Mouse (Mus musculus) neural tube, embryonic 12.5 days (tissue): Measurements from ENCODE around the gene Cyp2f2. TPM values are rescaled to one million over a fixed set of nuclear protein-coding genes. Genes with fewer than 3 reads are reported as not detected.

ENCODE experiments used
- ATAC-seq: fragments of 200-750 bp; cut with Nextera tagmentation; 2 replicates; pipeline ENCODE4 v1.8.0; 2017; ENCODE audit warnings: low read depth, mild to moderate bottlenecking, moderate TSS enrichment, moderate library complexity; ENCODE audit not compliant: low FRiP score
- H3K27ac ChIP-seq: fragments of 300-500 bp; sonication (generic); 2 replicates; pipeline ENCODE4 v1.5.1; 2016
- H3K27me3 ChIP-seq: fragments of 300-500 bp; sonication (generic); replicated peaks from 2 replicates; pipeline ENCODE4 v1.6.1; 2016; ENCODE audit warnings: mild to moderate bottlenecking
- H3K36me3 ChIP-seq: fragments of 300-500 bp; sonication (generic); 2 replicates; pipeline ENCODE4 v1.6.1; 2016; ENCODE audit warnings: mild to moderate bottlenecking
- H3K4me1 ChIP-seq: fragments of 300-500 bp; sonication (generic); 2 replicates; pipeline ENCODE4 v1.6.1; 2016
- H3K4me2 ChIP-seq: fragments of 300-500 bp; sonication (generic); replicated peaks from 2 replicates; pipeline ENCODE4 v1.6.1; 2016; ENCODE audit warnings: mild to moderate bottlenecking
- H3K4me3 ChIP-seq: fragments of 300-500 bp; sonication (generic); 2 replicates; pipeline ENCODE4 v1.5.1; 2016
- H3K9ac ChIP-seq: fragments of 300-500 bp; sonication (generic); 2 replicates; pipeline ENCODE4 v1.6.1; 2016; ENCODE audit warnings: mild to moderate bottlenecking
- H3K9me3 ChIP-seq: fragments of 300-500 bp; sonication (generic); 2 replicates; pipeline ENCODE4 v1.6.1; 2016; ENCODE audit warnings: mild to moderate bottlenecking
- WGBS: fragments of 180-500 bp; shearing (Covaris S2); methylation state at CpG from one replicate; pipeline ENCODE4 v1.1.7; 2016; 5-methylcytosine and 5-hydroxymethylcytosine counted together
- polyA plus RNA-seq: library from polyadenylated mRNA; unstranded; fragments of >200 nt; fragmentation: Nextera tagmentation; extraction: Ambion mirVana; gene quantifications from 2 replicates; pipeline ENCODE4 v1.2.1, GENCODE M21; 2016

The Cyp2f2 gene
- polyA plus RNA-seq, 1 experiment from 2014 or later = not detected

DNA sequence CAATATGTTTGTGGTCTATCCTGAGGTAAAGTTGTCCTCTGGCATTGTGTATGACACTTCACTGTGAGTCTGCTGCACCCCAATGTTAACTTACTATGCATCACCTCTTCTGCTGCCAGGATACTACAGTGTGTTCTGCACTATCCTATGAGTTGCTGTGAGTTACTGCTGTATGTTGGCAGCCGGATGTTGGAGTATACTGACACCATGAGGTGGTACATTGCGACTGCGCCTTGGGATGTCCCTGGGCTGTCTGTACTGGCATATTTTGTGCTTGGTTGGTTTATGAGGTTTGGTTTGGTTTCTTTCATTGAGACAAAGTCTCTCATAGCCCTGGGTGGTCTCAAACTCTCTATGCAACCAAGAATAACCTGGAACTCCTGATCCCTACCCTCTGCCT, 8.5 kb downstream of the Cyp2f2 start:
- ATAC-seq = no peak
- Histone ChIP-seq H3K4me3 (no peak overlapping the region), H3K9me3 (no peaks in the 10 kb centered on the region), H3K9ac (no peak overlapping the region), H3K27me3 (no peaks in the 10 kb centered on the region), H3K36me3 (no peaks in the 10 kb centered on the region), H3K27ac (no peak overlapping the region), H3K4me1 (no peaks in the 10 kb centered on the region), H3K4me2 (no peak overlapping the region)
- 63% methylated on average over 3 of the region's 3 CpGs for WGBS

- WGBS = 92% methylated on average over 13 of the region's 13 CpGs
- Histone ChIP-seq H3K4me3 (no peak overlapping the region), H3K9ac (no peak overlapping the region), H3K27me3 (no peaks in the 10 kb centered on the region), H3K4me1 (no peaks in the 10 kb centered on the region), H3K4me2 (no peak overlapping the region), H3K36me3 (no peaks in the 10 kb centered on the region), H3K27ac (no peak overlapping the region), H3K9me3 (no peaks in the 10 kb centered on the region)
- ATAC-seq = no peak
Observed at GRCm38 (mm10) chr7:27128946-27129345, 9.2 kb downstream of the Cyp2f2 start.

- no peak overlapping the region for H3K9ac ChIP-seq
- no peak overlapping the region for H3K4me3 ChIP-seq
- no peak for ATAC-seq
- no peak overlapping the region for H3K27ac ChIP-seq
- H3K27me3 ChIP-seq = no peaks in the 10 kb centered on the region
- no peaks in the 10 kb centered on the region for H3K4me1 ChIP-seq
- no peaks in the 10 kb centered on the region for H3K9me3 ChIP-seq
- no peak overlapping the region for H3K4me2 ChIP-seq
- no peaks in the 10 kb centered on the region for H3K36me3 ChIP-seq
- 90% methylated on average over 12 of the region's 12 CpGs for WGBS
Observed at GRCm38 (mm10) chr7:27129811-27130210, 10.1 kb downstream of the Cyp2f2 start.

- Histone ChIP-seq H3K9me3 (no peaks in the 10 kb centered on the region), H3K4me1 (no peaks in the 10 kb centered on the region), H3K36me3 (no peaks in the 10 kb centered on the region), H3K4me2 (no peak overlapping the region), H3K27me3 (no peaks in the 10 kb centered on the region), H3K9ac (no peak overlapping the region), H3K4me3 (no peak overlapping the region), H3K27ac (no peak overlapping the region)
- 87% methylated on average over 22 of the region's 22 CpGs for WGBS
- ATAC-seq = no peak
Observed at GRCm38 (mm10) chr7:27130521-27131370, 11.0 kb downstream of the Cyp2f2 start.

DNA sequence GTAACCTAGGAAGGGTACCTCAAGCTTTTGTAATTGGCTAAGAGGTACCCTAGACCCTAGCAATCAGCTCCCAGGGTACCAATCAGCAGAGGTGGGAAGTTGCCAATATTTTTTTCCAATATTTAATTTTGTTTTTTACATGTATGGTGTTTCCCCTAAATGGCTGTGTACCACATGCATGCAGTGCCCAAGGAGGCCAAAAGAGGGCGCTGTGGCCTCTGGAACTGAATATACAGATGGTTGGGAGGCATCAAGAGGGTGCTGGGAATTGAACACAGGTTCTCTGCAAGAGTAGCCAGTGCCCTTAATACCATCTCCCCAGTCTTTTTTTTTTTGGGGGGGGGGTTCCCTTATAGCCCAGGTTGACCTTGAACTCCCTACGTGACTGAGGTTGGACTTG, 11.7 kb downstream of the Cyp2f2 start:
- no peak for ATAC-seq
- no peaks in the 10 kb centered on the region for H3K36me3 ChIP-seq
- H3K9ac ChIP-seq = no peak overlapping the region
- no peak overlapping the region for H3K4me3 ChIP-seq
- no peak overlapping the region for H3K4me2 ChIP-seq
- no peaks in the 10 kb centered on the region for H3K27me3 ChIP-seq
- H3K27ac ChIP-seq = no peak overlapping the region
- 67% methylated on average over 2 of the region's 2 CpGs for WGBS
- no peaks in the 10 kb centered on the region for H3K4me1 ChIP-seq
- no peaks in the 10 kb centered on the region for H3K9me3 ChIP-seq

DNA sequence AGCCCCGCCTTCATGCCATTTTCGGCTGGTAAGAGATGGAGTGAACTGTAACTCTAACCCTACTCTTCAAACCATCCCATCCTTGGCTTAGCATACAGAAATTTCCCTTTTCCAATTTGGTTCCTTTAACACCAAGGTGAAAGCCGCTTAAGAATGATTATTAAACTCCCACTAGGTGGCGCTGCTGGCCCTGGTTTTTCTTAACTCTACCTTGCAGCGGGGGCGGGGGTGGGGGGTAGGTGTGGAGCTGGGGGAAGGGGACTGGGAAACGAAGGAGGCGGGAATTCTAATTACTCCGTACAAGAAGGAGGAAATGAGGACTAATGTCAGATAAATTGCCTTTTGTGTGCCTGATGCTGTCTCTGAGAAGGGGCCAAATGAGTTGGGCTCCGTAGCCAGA, 12.9 kb downstream of the Cyp2f2 start:
- no peaks in the 10 kb centered on the region for H3K9me3 ChIP-seq
- no peaks in the 10 kb centered on the region for H3K36me3 ChIP-seq
- H3K27me3 ChIP-seq = no peaks in the 10 kb centered on the region
- 15% methylated on average over 10 of the region's 10 CpGs for WGBS
- no peak overlapping the region for H3K4me2 ChIP-seq
- H3K4me1 ChIP-seq = no peaks in the 10 kb centered on the region
- H3K4me3 ChIP-seq = no peak overlapping the region
- no peak for ATAC-seq
- H3K9ac ChIP-seq = no peak overlapping the region
- no peak overlapping the region for H3K27ac ChIP-seq

DNA sequence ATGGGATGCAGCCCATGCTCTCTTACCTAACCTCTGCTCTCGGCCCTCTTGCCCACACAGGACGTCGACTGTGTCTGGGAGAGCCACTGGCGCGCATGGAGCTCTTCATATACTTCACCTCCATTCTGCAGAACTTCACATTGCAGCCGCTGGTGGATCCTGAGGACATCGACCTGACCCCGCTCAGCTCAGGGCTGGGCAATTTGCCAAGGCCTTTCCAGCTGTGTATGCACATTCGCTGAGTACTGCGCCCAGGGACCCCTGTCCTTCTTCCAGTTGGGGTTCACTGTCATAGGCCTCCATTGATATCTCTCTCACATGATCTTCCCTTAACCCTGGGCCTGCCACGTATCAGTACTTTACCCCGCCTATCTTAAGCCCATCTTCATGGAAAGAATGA, 13.4 kb downstream of the Cyp2f2 start:
- Histone ChIP-seq H3K4me1 (no peaks in the 10 kb centered on the region), H3K36me3 (no peaks in the 10 kb centered on the region), H3K9ac (no peak overlapping the region), H3K4me3 (no peak overlapping the region), H3K9me3 (no peaks in the 10 kb centered on the region), H3K27ac (no peak overlapping the region), H3K27me3 (no peaks in the 10 kb centered on the region), H3K4me2 (no peak overlapping the region)
- ATAC-seq = no peak
- WGBS = 73% methylated on average over 12 of the region's 12 CpGs

DNA sequence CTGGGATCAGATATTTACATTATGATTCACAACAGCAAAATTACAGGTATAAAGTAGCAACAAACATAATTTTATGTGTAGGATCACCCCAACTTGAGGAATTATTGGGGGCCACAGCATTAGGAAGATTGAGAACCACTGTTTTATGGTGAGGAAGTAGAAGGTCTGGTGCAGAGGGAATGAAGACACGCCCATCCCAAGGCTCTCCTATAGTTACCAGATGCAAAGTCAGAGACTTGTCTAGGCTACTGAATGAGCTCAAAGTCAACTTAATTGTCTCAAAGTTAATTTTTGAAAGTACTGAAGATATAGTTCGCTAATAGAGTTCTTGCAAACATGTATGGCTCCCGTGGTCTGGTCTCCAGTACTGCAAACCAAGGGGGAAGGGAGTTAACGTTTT, 14.0 kb downstream of the Cyp2f2 start:
- no peak for ATAC-seq
- H3K4me2 ChIP-seq = no peak overlapping the region
- H3K36me3 ChIP-seq = no peaks in the 10 kb centered on the region
- WGBS = 81% methylated on average over 4 of the region's 4 CpGs
- no peaks in the 10 kb centered on the region for H3K9me3 ChIP-seq
- no peak overlapping the region for H3K27ac ChIP-seq
- H3K4me3 ChIP-seq = no peak overlapping the region
- H3K4me1 ChIP-seq = no peaks in the 10 kb centered on the region
- no peak overlapping the region for H3K9ac ChIP-seq
- no peaks in the 10 kb centered on the region for H3K27me3 ChIP-seq

DNA sequence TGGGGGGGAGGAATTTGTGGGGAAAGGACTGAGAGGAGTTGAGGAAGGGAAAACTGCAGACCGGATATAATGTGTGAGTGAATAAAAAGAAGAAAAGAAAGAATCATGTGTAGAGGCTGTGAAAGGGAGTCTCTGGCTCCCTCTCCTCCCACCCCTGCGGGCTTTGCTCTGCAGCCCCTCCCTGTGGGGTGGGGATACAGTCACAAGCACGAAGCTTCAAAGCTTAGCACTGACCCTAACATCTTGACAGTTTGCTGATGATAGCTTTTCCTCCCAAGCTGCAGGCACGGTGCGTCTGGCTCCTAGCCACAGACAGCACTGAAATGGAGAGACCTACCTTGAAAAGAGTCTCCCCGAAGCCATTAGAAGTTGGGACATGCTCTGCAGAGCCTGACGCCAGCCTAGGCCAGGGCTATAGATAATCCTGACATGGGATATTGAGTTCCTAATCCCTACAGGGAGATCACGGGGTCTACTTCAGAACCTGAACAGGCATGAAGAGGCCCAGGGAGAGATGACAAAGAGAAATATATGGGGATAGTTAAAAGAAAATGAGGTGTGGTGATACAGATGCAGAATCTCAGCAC, 16.8 kb downstream of the Cyp2f2 start:
- Histone ChIP-seq H3K27ac (no peak overlapping the region), H3K4me2 (no peak overlapping the region), H3K4me1 (no peaks in the 10 kb centered on the region), H3K4me3 (no peak overlapping the region), H3K9ac (no peak overlapping the region), H3K27me3 (no peaks in the 10 kb centered on the region), H3K9me3 (peaks cover 7% of the 10 kb centered on the region), H3K36me3 (no peaks in the 10 kb centered on the region)
- WGBS = 67% methylated on average over 8 of the region's 8 CpGs
- no peak for ATAC-seq

DNA sequence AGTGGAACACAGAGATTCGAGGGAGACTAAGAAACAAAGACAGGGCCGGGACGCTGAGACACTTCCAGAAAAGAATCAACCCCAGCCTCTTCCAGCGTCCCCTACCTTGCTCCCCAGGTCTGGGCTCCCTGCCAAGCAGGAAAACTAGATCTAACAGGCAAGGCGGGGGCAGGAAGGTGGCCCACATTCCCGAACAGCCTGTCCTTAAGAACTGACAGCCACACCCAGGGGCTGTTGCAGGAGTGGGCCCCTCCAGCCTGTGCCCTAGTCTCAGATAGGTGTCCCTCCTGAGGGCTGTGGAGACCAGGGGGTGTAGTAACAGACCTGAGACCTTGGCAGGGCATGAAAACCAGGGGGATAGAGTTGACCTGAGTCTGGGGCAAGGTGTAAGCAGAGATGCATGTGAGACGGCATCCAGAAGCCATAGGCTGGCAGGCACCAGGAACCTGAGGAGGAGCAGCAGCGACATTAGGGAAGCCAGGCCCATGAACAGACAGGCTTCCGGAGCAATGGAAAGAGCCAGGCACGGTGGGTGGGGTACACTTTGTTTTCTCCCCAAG, 33.6 kb downstream of the Cyp2f2 start, which contains the start of gene Cyp2t4:
Cyp2t4 (plus strand) TSS at position 510 of the 560 bp plus-strand sequence.
- WGBS = 83% methylated on average over 10 of the region's 10 CpGs

DNA sequence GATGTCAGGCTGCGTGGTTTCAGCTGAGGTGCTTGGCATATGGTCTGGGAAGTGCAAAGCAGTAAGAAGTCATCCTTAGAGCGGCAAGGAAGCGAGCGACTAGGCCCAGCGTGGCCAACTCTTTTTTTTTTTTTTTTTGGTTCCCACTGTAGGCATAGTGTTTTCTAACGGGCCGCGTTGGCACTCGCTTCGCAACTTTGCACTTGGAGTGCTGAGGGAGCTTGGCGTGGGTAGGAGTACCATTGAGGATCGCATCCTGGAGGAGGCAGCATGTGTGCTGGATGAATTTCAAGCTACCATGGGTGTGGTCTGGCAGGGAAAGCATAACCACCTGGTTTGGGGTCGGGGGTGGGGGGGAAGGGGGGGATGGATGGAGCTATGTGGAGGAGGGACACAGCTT, 36.3 kb downstream of the Cyp2f2 start:
- Histone ChIP-seq H3K27me3 (no peaks in the 10 kb centered on the region), H3K9me3 (no peaks in the 10 kb centered on the region), H3K9ac (no peak overlapping the region), H3K4me2 (no peak overlapping the region), H3K4me3 (no peak overlapping the region), H3K4me1 (peaks cover 11% of the 10 kb centered on the region; the same call in 1 of the 2 replicates), H3K36me3 (peaks cover 28% of the 10 kb centered on the region), H3K27ac (no peak overlapping the region)
- WGBS = 83% methylated on average over 13 of the region's 13 CpGs
- no peak for ATAC-seq

More for the DNA sequence above, 33.6 kb downstream of the Cyp2f2 start, which contains the start of gene Cyp2t4:
- Histone ChIP-seq H3K9ac (no peak within 1 kb of the TSS), H3K36me3 (peaks cover 13% of the 10 kb centered on the region), H3K9me3 (no peaks in the 10 kb centered on the region), H3K4me1 (no peaks in the 10 kb centered on the region), H3K4me2 (no peak within 1 kb of the TSS), H3K27me3 (no peaks in the 10 kb centered on the region), H3K27ac (no peak within 1 kb of the TSS), H3K4me3 (no peak within 1 kb of the TSS)
- no peak for ATAC-seq

- H3K9ac ChIP-seq = no peak overlapping the region
- WGBS = 93% methylated on average over 9 of the region's 9 CpGs
- H3K4me1 ChIP-seq = peaks cover 32% of the 10 kb centered on the region
- H3K36me3 ChIP-seq = peaks cover 42% of the 10 kb centered on the region
- no peak for ATAC-seq
- no peak overlapping the region for H3K4me3 ChIP-seq
- H3K4me2 ChIP-seq = no peak overlapping the region
- no peak overlapping the region for H3K27ac ChIP-seq
- H3K27me3 ChIP-seq = no peaks in the 10 kb centered on the region
- no peaks in the 10 kb centered on the region for H3K9me3 ChIP-seq
Observed at GRCm38 (mm10) chr7:27158171-27158570, 38.5 kb downstream of the Cyp2f2 start.
